Mouse (Mus musculus): ENCODE measurements around the gene Mastl. TPM values are rescaled to one million over a fixed set of nuclear protein-coding genes. Genes with fewer than 3 reads are reported as not detected.

Gene Mastl
- total RNA-seq (2021): 2.4 and 4.1 TPM in 2 replicates
- long read RNA-seq, full-length matches to known transcripts: 1 of 2 reads
- long read RNA-seq, partial matches to known transcripts: 0 of 2 reads
- long read RNA-seq, other reads (novel, unspliced or antisense): 1 of 2 reads

DNA sequence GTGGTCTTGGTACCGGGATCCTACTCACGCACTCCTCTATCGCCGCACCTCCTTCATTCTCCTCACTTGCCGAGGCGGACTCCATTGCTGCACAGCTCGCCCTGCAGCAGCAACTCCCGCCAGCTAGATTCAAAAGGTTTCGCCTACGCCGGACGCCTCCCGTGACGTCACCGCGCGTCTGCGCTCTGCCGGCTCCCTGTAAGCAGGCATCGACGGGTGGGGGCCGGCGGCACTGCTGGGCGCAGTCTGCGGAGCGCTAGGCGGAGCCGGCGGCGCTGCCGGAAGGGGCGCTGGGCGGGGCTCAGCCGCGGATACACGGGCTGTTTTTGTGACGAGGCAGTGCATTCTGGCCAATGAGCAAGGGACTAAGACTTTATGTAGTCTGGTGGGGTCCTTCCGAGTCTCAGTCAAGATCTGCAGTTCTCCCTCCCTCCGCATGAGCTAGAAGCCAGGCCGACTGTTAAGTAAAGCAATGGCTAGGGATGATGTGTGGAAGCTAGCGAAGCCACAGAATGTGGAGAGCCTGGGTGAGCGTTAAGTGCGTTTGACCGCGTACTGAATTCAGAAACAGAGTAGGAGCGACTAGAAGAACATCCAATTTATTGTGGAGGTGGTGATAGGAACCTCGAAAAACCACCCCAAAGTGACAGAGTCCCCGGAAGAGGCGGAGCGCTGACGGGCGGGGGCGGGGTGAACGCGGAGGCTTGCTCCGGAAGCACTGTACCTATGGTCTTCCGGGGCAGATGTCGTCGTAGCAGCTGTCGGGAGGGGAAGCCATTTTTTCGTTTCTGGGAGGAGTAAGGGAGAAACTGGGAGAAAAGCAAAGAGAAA lies at the start of gene Mastl, which contains the start of gene Yme1l1:
Mastl (minus strand) TSS at position 248 of the 831 bp plus-strand sequence.
Yme1l1 (plus strand) TSS at position 593 of the 831 bp plus-strand sequence.
- peak; percentile 98 for DNase-seq

DNA sequence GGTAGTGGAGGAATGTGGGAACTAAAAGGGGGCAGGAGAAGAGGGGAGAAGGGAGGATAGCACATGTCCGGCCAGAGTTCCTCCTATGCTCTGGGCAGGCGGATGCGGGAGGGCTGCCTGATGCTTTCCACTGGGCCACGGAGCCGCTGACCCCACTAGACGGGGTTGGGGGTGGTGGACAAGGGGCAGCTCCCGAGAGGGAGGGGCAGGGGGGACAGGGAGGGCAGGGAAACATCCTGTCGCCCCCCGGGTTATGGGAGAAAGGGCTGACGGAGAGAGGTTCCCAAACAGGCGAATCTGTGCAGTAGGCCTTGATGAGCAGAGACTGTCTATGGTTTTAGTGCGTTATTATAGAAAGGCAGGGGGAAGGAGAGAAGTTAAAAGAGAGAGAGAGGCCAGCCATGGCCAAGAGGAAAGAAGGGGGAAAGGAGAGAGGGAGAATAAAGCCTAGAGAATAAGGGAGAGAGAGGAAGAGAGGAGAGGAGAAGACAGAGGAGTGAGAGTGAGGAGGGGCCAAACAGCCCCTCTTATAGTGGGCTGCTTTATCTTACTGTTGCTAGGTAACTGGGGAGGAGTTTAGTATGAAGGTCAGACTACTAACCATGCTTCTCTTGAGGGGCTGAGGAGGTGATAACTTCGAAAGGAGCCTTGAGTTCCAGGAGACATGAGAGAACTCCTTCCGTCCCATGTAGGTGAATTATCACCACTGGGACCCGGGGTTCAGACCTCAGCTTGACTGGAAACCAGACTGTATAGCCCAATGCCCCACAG lies 47.3 kb upstream of the Mastl start:
- DNase-seq: no peak

GRCm38 (mm10) chr2:23201034-23201433 lies 45.2 kb upstream of the Mastl start:
- DNase-seq: no peak

- DNase-seq: no peak
These were observed 38.5 kb upstream of the Mastl start for GRCm38 (mm10) chr2:23194366-23194765.

GRCm38 (mm10) chr2:23172305-23172704 lies 16.5 kb upstream of the Mastl start:
- DNase-seq: no peak

GRCm38 (mm10) chr2:23156608-23157081 lies 821 bp upstream of the Mastl start:
- no peak for DNase-seq

DNA sequence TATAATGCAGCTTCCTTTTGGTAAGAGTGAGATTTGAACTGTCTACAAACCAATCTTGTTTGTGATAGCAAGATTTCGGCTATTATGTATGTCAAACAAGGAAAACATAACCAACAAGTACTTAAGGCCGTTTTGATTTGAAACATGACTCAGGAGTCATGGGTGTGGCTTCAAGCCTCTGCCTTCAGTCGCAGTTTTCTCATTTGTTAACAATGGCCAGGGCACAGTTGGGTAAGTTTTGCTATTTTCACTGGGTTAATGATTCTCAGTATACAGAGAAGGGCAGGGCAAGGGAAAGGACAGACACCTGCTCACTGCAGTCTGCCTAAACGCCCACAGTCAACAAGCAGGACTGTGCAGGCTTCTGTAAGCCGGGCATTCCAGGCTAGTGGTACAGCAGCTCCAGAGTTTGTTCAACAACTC lies 614 bp downstream of the Mastl start:
- DNase-seq: no peak

DNA sequence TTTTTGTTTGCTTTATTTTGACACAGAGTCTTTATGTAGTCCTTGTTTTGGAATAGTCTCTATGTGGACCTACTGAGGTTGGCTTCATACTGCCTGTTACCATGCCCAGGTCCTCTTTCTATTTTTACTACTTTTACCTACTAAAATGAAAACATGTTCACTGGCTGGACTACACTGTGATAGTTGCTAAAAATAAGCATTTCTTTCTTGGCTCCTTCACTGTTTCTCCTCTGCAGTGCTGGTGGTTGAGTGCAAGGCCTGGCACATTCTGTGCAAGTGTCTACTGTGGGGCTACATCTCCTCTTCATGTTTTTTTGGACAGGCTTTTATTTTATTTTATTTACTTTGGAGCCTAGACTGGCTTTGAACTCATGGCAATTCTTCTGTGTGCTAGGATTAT lies 36.3 kb downstream of the Mastl start:
- no peak for DNase-seq

GRCm38 (mm10) chr2:23102266-23102665 lies 53.6 kb downstream of the Mastl start:
- DNase-seq: no peak

DNA sequence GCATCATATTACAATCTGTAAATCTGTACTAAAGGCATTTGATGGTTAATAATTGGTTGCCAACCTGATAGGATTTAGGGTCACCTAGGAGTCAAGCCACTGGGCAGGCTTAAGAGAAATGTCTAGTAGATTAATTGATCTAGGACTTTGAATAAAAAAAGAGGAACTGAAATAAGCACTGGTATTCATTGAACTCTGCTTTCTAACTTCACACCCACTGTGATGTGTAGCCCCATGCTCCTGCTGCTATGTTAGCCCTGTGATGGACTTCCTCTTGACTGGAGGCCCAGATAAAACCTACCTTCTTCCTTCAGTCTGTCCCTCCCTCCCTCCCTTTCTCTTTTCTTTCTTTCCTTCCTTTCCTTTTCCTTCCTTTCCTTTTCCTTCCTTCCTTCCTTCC lies 58.8 kb downstream of the Mastl start:
- no peak for DNase-seq

- DNase-seq: no peak
These were observed 63.6 kb downstream of the Mastl start for GRCm38 (mm10) chr2:23092216-23092615.

DNA sequence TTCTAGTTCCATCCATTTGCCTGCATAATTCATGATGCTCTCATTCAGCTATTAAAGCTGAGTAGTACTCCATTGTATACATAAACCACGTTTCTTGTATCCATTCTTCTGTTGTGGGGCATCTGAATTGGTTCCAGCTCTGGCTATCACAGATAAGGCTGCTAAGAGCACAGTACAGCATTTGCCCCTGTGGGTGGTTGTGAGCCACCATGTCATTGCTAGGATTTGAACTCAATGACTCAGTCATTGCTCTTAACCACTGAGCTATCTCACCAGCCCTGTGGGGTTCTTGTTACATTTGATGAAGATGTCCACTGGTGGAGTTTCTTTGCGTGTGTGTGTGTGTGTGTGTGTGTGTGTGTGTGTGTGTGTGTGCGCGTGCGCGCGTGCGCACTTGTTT lies 71.3 kb downstream of the Mastl start:
- DNase-seq: no peak

DNA sequence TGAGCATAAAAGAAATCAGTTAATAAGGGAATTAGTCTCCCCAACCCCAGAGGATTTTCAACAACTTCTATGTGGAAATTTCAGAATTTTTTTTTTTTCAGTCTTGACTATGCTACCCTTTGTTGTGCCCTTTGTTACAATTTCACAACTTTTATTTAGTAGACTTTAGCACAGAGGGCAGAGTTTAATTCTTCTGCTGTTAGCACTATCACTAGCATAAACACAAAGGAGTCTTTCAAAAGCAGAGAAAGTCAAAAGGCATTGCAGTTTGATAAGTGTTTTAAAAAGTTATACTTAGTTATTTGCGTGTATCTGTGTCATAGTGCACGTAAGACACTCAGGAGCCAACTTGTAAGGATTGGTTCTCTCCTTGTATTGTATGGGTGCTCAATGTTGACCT lies 77.2 kb downstream of the Mastl start:
- DNase-seq: no peak

DNA sequence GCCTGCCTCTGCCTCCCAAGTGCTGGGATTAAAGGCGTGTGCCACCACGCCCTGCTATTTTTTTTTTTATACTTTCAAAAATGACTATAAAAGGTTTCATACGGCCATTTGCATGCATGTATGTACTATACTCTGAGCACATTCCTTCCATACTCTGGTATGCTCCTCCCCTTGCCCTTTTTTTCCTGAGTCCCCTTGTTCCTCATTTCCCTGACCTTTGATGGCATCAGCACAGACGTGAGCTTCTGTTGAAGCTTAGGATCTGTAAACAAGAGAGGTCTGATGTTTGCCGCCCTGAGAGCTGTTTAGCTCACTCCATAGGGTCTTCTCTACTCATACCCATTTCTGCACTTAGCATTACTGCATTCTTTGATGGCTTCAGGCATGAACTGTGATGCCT lies 78.1 kb downstream of the Mastl start:
- no peak for DNase-seq

- no peak for DNase-seq
These were observed 79.0 kb downstream of the Mastl start for GRCm38 (mm10) chr2:23076783-23077182.

DNA sequence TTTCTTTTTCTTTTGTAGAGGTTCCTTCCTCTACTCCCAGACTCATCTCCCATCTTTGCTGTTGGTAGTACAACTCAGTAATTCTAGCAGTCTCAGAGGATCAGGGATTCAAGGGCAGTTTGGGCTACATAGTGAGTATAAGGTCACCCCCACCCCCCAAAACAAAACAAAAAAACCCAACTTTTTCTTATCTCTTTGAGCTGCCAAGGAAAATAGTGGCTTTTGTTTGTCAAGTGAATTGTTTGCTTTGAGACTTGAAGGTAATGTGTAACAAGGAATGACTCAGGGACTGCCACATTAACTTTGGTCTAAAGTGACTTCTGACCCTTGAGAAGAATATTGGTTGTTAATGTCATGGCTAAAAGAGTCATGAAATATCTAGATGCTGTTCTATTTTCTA lies 80.0 kb downstream of the Mastl start:
- no peak for DNase-seq

DNA sequence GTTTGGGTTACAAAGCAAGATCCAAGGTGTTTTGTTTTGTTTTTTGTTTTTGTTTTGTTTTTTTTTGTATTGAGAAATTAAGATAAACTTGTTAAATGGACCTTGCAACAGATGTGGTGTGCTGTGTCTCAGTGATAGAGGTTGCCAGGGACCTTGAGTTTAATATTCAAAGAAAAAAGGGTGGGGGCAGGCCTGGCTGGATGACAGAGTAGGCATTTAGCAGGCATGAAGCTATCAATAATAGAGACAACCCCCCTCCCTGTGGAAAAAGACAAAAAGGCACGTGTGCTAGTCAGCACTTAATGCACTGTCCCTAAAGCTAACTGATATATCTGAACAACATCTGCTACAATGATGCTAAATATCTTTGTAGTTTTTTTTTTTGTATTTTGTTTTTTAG lies 84.4 kb downstream of the Mastl start:
- DNase-seq: no peak

DNA sequence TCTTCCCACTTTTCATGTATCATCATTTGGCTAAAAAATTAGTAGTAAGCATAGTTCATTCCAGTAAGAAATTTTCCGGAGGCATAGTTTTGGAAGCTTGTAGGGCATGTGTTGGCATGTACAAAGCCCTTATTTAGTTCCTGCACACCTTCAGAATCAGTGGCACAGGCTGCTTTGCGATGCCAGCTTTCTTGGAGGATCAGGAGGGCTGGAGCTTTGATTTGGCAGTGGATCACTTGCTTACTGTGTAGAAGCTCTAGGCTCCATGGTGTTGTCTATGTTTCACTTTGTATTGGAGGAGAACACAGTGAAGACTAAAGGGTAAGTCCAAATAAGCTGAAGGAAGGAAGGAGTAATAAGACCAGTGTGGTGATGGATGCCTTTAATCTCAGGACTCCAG lies 85.3 kb downstream of the Mastl start:
- no peak for DNase-seq

DNA sequence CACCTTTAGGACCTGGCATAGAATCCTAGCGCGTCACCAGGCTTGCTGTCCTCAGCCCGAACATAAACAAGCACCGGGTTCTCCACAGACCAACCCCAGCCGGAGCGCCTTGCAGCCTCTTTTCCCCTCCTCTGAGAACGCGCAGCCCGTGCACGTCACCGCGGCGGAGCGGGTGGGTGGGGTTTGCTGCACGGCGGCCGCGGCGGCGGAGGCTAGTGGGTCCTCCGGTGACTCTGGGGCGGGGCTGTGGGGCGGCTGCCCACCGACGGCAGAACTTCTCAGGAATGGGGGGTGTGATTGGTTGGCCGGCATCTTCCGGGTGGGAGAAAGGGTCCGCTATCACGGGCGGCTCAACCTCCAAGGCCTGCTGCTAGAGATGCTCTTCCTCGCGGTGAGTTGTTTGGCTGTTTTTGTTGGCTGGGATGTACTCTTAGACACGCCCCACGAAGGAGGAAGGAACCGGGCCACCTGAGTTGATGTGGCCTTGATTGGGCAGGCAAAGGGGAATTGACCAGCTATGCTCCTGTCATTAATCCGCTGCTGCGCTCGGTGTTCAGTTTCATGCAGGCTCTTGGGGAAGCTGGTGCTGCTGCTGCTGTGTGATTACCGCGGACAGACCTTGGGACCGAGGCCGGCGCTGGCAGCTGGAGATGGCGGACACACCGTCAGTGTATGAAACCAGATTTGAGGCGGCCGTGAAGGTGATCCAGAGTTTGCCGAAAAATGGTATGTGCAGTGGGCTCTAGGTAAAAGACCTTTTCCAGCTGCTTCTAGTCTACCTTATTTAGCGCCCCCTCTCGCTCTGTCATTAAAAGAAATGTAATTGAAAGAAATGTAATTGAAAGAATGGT lies 86.7 kb downstream of the Mastl start:
- DNase-seq: peak; percentile 98

DNA sequence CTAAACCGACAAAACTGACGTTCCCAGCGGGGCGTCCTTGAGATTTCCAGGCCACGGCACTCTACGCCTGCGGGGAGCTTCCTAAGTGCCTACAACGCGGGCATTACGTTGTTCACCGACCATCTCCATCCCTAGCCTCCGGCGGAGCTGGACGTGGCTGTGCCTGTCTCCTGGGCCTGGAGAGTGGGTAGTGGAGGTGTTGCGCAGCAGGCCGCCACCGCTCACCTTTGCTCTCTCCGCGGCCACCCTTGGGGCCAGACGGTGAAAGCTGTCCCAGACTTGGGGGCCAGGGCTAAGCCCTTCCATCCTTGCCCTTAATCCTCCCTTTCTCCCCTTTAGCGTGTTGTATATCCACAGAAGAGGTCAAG lies 87.5 kb downstream of the Mastl start:
- no peak for DNase-seq

- peak; percentile 92 for DNase-seq
These were observed 88.1 kb downstream of the Mastl start, which contains the start of gene Acbd5 for GRCm38 (mm10) chr2:23067552-23068369. Gene Acbd5 (plus strand): TSS chr2:23068167.

Data from adrenal gland, postnatal 25 days (tissue).